Mouse (Mus musculus) liver, postnatal 0 days (tissue): ENCODE results near the gene Spata17. TPM values are rescaled to one million over a fixed set of nuclear protein-coding genes. Genes with fewer than 3 reads are reported as not detected.

Source experiments
- ATAC-seq: fragments of 200-750 bp; cut with Nextera tagmentation; 2 replicates; pipeline ENCODE4 v1.8.0; 2017; ENCODE audit warnings: mild to moderate bottlenecking, moderate library complexity
- DNase-seq: peaks from one replicate; pipeline ENCODE4 v3.0.0-alpha.2; 2016
- H3K27ac ChIP-seq: fragments of 300-500 bp; sonication (generic); 2 replicates; pipeline ENCODE4 v1.5.1; 2014; ENCODE audit warnings: antibody characterized with exemption, moderate library complexity, mild to moderate bottlenecking, low read depth
- H3K27me3 ChIP-seq: fragments of 300-500 bp; sonication (generic); 2 replicates; pipeline ENCODE4 v1.6.1; 2014; ENCODE audit warnings: low read length, control low read depth, mixed read lengths; ENCODE audit not compliant: insufficient read depth
- H3K36me3 ChIP-seq: fragments of 300-500 bp; sonication (generic); replicated peaks from 2 replicates; pipeline ENCODE4 v1.6.1; 2014; ENCODE audit warnings: mild to moderate bottlenecking, control low read depth, low read length, moderate library complexity, mixed read lengths; ENCODE audit not compliant: insufficient read depth
- H3K4me1 ChIP-seq: fragments of 300-500 bp; sonication (generic); 2 replicates; pipeline ENCODE4 v1.6.1; 2014; ENCODE audit warnings: antibody characterized with exemption, mild to moderate bottlenecking, control low read depth; ENCODE audit not compliant: insufficient read depth
- H3K4me2 ChIP-seq: fragments of 300-500 bp; sonication (generic); 2 replicates; pipeline ENCODE4 v1.6.1; 2014; ENCODE audit warnings: low read depth, mild to moderate bottlenecking, low read length, moderate library complexity, mixed read lengths
- H3K4me3 ChIP-seq: fragments of 300-500 bp; sonication (generic); 2 replicates; pipeline ENCODE4 v1.5.1; 2014; ENCODE audit warnings: low read depth, low read length
- H3K9ac ChIP-seq: fragments of 300-500 bp; sonication (generic); replicated peaks from 2 replicates; pipeline ENCODE4 v1.6.1; 2014; ENCODE audit warnings: mild to moderate bottlenecking, moderate library complexity
- H3K9me3 ChIP-seq: fragments of 300-500 bp; sonication (generic); 2 replicates; pipeline ENCODE4 v1.6.1; 2016; ENCODE audit warnings: mild to moderate bottlenecking, control low read depth, low read length, mixed read lengths
- CTCF ChIP-seq: sonication (generic); IDR thresholded peaks from 2 replicates; pipeline ENCODE4 v1.5.1; 2016; ENCODE audit warnings: antibody characterized with exemption, low read depth
- EP300 ChIP-seq: IDR thresholded peaks from 2 replicates; pipeline ENCODE4 v1.6.1; 2016; ENCODE audit warnings: antibody characterized with exemption, low read depth, mild to moderate bottlenecking
- WGBS: fragments of 180-500 bp; shearing (Covaris S2); extraction: QIAGEN DNeasy Blood & Tissue Kit; methylation state at CpG from one replicate; pipeline ENCODE4 v1.1.7; 2014; ENCODE audit not compliant: insufficient replicate concordance; 5-methylcytosine and 5-hydroxymethylcytosine counted together
- polyA plus RNA-seq: library from polyadenylated mRNA; unstranded; fragments of >200 nt; fragmentation: Nextera tagmentation; extraction: Ambion mirVana; gene quantifications from 2 replicates; pipeline ENCODE4 v1.2.1, GENCODE M21; 2015

Gene Spata17
- polyA plus RNA-seq, 1 experiment from 2014 or later = 0.41 TPM

DNA sequence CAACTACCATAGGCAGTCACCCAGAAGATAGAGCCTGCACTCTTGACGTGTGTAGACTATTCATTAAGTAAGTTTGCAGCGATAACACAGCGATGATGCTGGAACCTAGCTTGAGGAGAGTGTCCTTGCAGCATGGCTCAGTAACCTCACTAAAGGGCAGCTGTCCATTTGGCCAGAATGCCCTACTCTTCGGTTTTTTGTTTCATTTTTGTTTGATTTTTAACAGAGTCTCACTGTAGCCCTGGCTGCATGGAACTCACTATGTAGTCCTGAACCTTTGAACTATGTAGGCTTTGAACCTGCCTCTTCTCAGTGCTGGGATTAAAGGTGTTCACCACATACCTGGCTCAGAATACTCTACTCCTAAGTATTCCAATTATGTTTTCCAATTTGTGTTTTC lies 22.8 kb upstream of the Spata17 start:
- Histone ChIP-seq H3K36me3 (peaks cover 9% of the 10 kb centered on the region), H3K27ac (no peak overlapping the region), H3K9ac (no peak overlapping the region), H3K27me3 (no peaks in the 10 kb centered on the region), H3K9me3 (no peaks in the 10 kb centered on the region), H3K4me2 (no peak overlapping the region), H3K4me3 (no peak overlapping the region), H3K4me1 (peaks cover 4% of the 10 kb centered on the region; the same call in 1 of the 2 replicates)
- DNase-seq (no peak), ATAC-seq (no peak)
- 84% methylated on average over 4 of the region's 4 CpGs for WGBS
- TF ChIP-seq EP300 = no peak
- no peak for TF ChIP-seq CTCF

DNA sequence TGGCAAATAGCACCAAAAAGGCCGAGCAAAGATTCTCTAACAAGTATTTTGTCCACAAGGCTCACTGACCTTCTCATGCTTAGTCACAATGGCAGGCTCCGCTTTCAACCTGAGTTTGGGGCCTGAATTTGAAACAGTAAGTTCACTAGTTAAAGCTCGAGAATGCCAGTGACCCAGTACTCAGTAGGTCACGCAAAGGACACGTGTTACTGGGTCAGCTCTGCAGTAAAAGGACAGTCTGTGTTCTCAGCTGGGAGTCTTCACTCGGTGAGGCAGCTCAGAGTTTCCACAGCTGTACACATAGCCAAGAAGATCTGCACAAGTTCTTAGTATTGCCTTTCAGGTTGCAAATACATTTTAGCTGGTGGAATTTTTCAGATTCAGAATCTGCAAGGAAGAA lies 21.0 kb upstream of the Spata17 start:
- TF ChIP-seq CTCF (no peak), EP300 (no peak)
- H3K4me3 ChIP-seq = no peak overlapping the region
- H3K27ac ChIP-seq = no peak overlapping the region
- no peak for ATAC-seq
- no peak for DNase-seq
- no peak overlapping the region for H3K9ac ChIP-seq
- no peaks in the 10 kb centered on the region for H3K27me3 ChIP-seq
- no peak overlapping the region for H3K4me2 ChIP-seq
- peaks cover 3% of the 10 kb centered on the region; the same call in 1 of the 2 replicates for H3K4me1 ChIP-seq
- H3K36me3 ChIP-seq = peaks cover 10% of the 10 kb centered on the region
- 80% methylated on average over 6 of the region's 6 CpGs for WGBS
- H3K9me3 ChIP-seq = no peaks in the 10 kb centered on the region

DNA sequence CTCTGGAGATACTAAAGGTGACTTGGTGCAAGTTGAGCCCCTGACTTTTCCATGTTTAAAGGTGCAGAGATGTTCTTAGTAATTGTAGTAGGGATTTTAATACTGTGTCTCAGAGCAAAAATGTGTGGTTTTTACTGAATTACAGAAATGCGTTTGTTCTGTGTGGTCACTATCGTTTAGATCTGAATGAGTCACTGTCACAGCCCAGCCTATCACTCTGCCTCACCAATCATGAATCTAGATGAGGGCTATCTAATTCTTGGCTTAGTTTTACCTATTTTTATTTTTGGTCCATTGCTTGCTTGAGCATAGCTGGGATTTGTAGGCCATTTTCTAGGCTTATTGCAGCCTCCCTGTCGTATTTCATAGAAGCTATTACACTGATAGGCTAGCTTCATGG lies 19.9 kb upstream of the Spata17 start:
- Histone ChIP-seq H3K36me3 (peaks cover 10% of the 10 kb centered on the region), H3K4me2 (no peak overlapping the region), H3K27ac (no peak overlapping the region), H3K9me3 (no peaks in the 10 kb centered on the region), H3K4me3 (no peak overlapping the region), H3K9ac (no peak overlapping the region), H3K4me1 (no peaks in the 10 kb centered on the region), H3K27me3 (no peaks in the 10 kb centered on the region)
- TF ChIP-seq CTCF = no peak
- no peak for TF ChIP-seq EP300
- WGBS = 82% methylated on average over 3 of the region's 3 CpGs
- ATAC-seq = no peak
- DNase-seq = no peak

DNA sequence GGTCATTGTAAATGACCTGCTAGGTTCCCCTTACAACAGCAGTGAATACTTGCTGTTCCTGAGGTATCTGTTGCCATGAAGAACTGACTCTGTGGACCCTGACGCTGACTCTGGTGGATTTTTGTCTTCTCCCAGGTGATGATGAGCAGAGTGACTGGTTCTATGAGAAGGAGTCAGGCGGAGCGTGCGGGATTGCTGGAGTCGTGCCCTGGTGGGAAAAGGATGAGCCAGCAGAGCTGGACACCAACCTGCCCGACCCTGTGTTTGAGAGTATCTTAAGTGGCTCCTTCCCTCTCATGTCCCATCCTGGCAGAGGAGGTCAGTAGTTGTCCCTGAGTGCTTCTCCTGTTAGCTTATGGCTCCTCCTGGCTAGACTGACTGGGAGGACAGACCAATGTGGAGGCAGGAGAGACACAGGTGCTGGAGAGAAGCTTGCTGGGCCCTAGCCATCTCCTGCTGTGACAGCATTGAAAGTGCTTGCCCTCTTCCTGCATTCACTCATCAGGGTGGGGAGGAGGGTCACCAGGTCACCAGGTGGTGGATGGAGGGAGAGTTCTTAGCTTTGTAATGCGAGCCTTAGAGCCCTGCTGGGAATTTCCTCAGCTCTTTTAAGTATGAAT lies 17.8 kb upstream of the Spata17 start:
- WGBS = 77% methylated on average over 7 of the region's 7 CpGs
- no peaks in the 10 kb centered on the region for H3K9me3 ChIP-seq
- TF ChIP-seq EP300 = no peak
- no peak for TF ChIP-seq CTCF
- no peak overlapping the region for H3K9ac ChIP-seq
- H3K4me1 ChIP-seq = peaks cover 3% of the 10 kb centered on the region
- H3K4me3 ChIP-seq = no peak overlapping the region
- DNase-seq (no peak), ATAC-seq (no peak)
- H3K27ac ChIP-seq = no peak overlapping the region
- no peak overlapping the region for H3K4me2 ChIP-seq
- H3K36me3 ChIP-seq = peaks cover 12% of the 10 kb centered on the region
- H3K27me3 ChIP-seq = no peaks in the 10 kb centered on the region

DNA sequence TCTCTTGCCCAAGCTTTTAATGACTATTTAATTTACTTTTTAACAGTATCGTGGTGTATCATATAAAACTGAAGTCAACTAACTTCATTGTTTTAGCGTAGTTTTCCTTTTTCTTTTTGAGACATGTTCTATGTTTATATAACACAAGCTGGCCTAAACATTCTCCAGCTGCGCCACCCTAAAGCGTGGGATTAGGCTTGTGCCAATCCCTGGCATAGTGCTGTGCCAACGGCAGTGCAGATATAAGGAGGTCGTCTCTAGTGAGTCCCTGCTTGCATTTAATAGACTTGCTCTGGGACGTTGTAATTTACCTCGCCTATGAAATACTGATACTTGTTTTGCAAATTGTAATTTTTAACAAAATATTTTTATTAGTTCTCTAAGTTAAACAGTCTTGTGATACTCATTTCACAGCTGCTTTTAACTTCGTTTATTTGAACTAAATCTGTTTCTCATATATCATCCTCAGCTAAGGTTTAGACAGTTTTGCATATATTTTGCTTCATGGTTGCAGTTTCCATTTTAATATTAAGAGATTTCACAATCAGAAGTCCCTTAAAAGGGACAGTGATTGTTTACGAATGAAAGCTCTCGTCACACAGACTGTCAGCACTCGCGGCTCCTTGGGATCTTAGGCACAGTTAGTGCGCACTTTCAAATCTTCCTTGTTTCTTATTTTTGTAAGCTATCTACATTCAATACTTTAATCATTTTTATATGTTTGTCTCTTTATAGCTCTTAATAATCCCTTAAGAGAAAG lies 17.1 kb upstream of the Spata17 start:
- TF ChIP-seq EP300 (no peak), CTCF (no peak)
- no peak overlapping the region for H3K4me3 ChIP-seq
- peaks cover 12% of the 10 kb centered on the region for H3K36me3 ChIP-seq
- H3K9me3 ChIP-seq = no peaks in the 10 kb centered on the region
- no peak overlapping the region for H3K9ac ChIP-seq
- ATAC-seq (no peak), DNase-seq (no peak)
- 85% methylated on average over 14 of the region's 14 CpGs for WGBS
- H3K4me1 ChIP-seq = peaks cover 9% of the 10 kb centered on the region
- no peaks in the 10 kb centered on the region for H3K27me3 ChIP-seq
- H3K27ac ChIP-seq = no peak overlapping the region
- no peak overlapping the region for H3K4me2 ChIP-seq

DNA sequence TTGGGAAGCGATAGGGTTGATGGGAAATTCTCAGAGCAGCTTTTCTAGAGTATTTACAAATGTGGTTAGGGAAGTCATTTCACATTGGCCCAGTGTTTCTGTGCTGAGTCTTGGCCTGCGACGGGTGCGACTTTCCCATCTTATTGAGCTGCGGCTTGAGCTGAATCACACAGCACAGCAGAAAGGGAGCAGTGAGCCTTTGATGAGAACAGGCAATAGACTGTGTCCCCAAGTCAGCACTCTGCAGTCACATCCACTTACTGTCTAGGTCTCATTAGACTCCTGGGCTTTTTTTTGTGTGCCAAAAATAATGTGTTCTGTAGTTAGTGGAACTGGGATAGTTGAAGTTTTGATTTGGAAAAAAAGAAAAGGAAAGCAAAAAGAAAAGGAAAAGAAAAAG lies 15.0 kb upstream of the Spata17 start:
- Histone ChIP-seq H3K27ac (no peak overlapping the region), H3K36me3 (peaks cover 17% of the 10 kb centered on the region), H3K4me2 (no peak overlapping the region), H3K27me3 (no peaks in the 10 kb centered on the region), H3K9me3 (no peaks in the 10 kb centered on the region), H3K9ac (no peak overlapping the region), H3K4me1 (peaks cover 18% of the 10 kb centered on the region), H3K4me3 (no peak overlapping the region)
- no peak for DNase-seq
- TF ChIP-seq EP300 = no peak
- TF ChIP-seq CTCF = no peak
- ATAC-seq = no peak
- 89% methylated on average over 5 of the region's 5 CpGs for WGBS
